Mouse (Mus musculus) liver, embryonic 15.5 days (tissue): ENCODE measurements around the gene Ttc26. TPM values are rescaled to one million over a fixed set of nuclear protein-coding genes. Genes with fewer than 3 reads are reported as not detected.

Experiments used
- ATAC-seq: fragments of 200-750 bp; cut with Nextera tagmentation; 2 replicates; pipeline ENCODE4 v1.8.0; 2017; ENCODE audit warnings: moderate number of reproducible peaks, mild to moderate bottlenecking, moderate library complexity; ENCODE audit not compliant: insufficient read depth
- H3K27ac ChIP-seq: fragments of 300-500 bp; sonication (generic); replicated peaks from 2 replicates; pipeline ENCODE4 v1.5.1; 2015; ENCODE audit warnings: mild to moderate bottlenecking, inconsistent platforms
- H3K27me3 ChIP-seq: fragments of 300-500 bp; sonication (generic); 2 replicates; pipeline ENCODE4 v1.6.1; 2015; ENCODE audit warnings: mild to moderate bottlenecking, inconsistent platforms
- H3K36me3 ChIP-seq: fragments of 300-500 bp; sonication (generic); replicated peaks from 2 replicates; pipeline ENCODE4 v1.6.1; 2015; ENCODE audit warnings: moderate library complexity, mild to moderate bottlenecking, inconsistent platforms
- H3K4me1 ChIP-seq: fragments of 300-500 bp; sonication (generic); replicated peaks from 2 replicates; pipeline ENCODE4 v1.6.1; 2015; ENCODE audit warnings: inconsistent platforms
- H3K4me2 ChIP-seq: fragments of 300-500 bp; sonication (generic); 2 replicates; pipeline ENCODE4 v1.6.1; 2015; ENCODE audit warnings: moderate library complexity, mild to moderate bottlenecking, inconsistent platforms
- H3K4me3 ChIP-seq: fragments of 300-500 bp; sonication (generic); replicated peaks from 2 replicates; pipeline ENCODE4 v1.5.1; 2015; ENCODE audit warnings: mild to moderate bottlenecking, inconsistent platforms
- H3K9ac ChIP-seq: fragments of 300-500 bp; sonication (generic); 2 replicates; pipeline ENCODE4 v1.6.1; 2015; ENCODE audit warnings: moderate library complexity, mild to moderate bottlenecking, inconsistent platforms
- H3K9me3 ChIP-seq: fragments of 300-500 bp; sonication (generic); replicated peaks from 2 replicates; pipeline ENCODE4 v1.6.1; 2016; ENCODE audit warnings: inconsistent platforms
- WGBS: fragments of 180-500 bp; shearing (Covaris S2); methylation state at CpG from one replicate; pipeline ENCODE4 v1.1.7; 2015; ENCODE audit warnings: mixed read lengths; ENCODE audit not compliant: insufficient replicate concordance; 5-methylcytosine and 5-hydroxymethylcytosine counted together
- polyA plus RNA-seq: library from polyadenylated mRNA; unstranded; fragments of >200 nt; fragmentation: Nextera tagmentation; extraction: Ambion mirVana; gene quantifications from 2 replicates; pipeline ENCODE4 v1.2.1, GENCODE M21; 2015

The Ttc26 gene
- polyA plus RNA-seq, 1 experiment from 2014 or later = 0.30 TPM

DNA sequence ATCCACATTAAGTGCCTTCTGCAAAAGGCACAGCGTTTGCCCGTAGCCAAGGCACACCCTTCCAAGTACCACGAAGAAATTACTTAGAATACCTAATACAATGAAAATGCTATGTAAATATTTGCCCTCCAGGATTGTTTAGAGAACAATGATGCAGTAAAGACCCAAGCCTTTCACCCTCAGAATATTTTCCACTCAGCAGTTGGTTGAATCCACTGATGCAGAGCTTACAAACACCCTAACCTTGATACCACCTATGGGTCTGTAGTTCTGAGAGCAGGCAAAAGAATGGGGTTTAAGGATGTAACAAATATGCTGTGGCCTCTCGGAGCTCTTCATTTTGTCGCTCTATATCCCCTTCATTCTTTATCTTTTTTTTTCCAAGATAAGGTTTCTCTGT, 33.4 kb upstream of the Ttc26 start:
- Histone ChIP-seq H3K9me3 (no peaks in the 10 kb centered on the region), H3K4me1 (peaks cover 88% of the 10 kb centered on the region), H3K36me3 (peaks cover 63% of the 10 kb centered on the region), H3K4me3 (0 out of 2 replicates have a peak overlapping the region, but pooled peaks have one; percentile 14), H3K27ac (peak overlapping the region; percentile 42), H3K4me2 (peak overlapping the region; percentile 23), H3K27me3 (no peaks in the 10 kb centered on the region), H3K9ac (no peak overlapping the region)
- WGBS = 48% methylated on average over 5 of the region's 5 CpGs
- ATAC-seq = no peak

DNA sequence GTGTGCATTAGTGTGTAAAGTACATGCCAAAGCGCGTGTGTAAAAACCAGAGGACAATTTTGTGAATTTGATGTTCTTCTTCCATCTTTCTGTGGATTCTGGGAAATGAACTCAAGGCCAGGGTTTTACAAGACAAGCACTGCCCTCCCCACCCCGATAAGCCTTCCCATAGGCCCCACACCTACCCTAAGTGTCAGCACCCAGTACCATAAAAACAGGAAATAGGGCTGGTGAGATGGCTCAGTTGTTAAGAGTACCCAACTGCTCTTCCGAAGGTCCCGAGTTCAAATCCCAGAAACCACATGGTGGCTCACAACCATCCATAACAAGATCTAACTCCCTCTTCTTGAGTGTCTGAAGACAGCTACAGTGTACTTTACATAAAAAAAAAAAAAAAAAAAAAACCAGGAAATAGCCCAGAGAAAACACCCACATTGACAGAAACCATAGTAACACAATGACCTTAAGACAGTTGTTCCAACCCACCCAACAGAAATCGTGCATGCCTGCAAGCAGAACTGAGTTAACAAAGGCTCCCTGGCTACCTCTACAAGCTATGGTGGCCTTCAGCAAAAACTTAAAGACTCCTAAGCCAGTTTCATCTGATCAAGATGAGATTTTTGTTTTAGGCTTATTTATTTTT, 32.3 kb upstream of the Ttc26 start:
- no peak overlapping the region for H3K4me3 ChIP-seq
- H3K27me3 ChIP-seq = no peaks in the 10 kb centered on the region
- no peak for ATAC-seq
- peak overlapping the region; percentile 47 for H3K4me2 ChIP-seq
- no peak overlapping the region for H3K9ac ChIP-seq
- H3K9me3 ChIP-seq = no peaks in the 10 kb centered on the region
- H3K4me1 ChIP-seq = peaks cover 77% of the 10 kb centered on the region
- H3K36me3 ChIP-seq = peaks cover 63% of the 10 kb centered on the region
- H3K27ac ChIP-seq = peak overlapping the region; percentile 53
- 71% methylated on average over 6 of the region's 6 CpGs for WGBS

DNA sequence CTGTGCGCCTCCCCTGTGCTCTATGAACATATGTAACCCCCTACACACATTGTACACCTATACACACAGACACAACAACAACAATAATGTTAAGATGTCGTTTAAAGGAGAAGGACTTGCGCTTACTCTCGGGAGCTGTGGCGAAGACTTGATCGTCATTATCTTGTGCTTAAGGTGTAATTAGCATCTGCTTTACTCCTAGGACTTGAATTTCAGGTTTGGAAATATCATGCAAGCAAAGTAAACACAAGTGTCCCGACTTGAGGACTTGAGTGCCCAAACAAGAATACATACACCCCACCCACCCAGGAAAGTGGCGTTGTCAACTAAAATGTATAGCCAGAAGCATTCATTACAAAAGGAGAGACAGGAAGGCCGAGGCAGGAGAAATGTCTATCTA, 31.5 kb upstream of the Ttc26 start:
- no peak for ATAC-seq
- H3K4me1 ChIP-seq = peaks cover 71% of the 10 kb centered on the region
- peak overlapping the region; percentile 47 for H3K4me2 ChIP-seq

DNA sequence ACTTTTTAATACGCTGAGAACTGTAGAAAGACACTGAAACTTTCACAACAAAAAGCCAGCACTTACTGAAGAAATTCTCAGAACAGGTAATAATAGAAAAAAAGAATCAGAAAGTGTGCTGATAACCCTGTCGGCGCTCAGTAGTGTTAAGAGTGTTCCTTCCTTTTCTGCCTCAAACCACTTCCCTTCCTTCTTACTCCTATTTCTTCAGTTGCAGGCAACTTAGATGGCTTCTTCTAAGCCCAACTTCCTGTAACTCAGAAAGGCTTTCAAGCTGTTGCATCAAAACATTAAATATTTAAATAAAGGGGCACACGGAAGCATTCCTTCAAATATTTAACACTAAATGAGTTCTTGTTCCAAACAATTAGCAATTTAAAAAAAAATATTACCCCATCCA, 29.3 kb upstream of the Ttc26 start:
- H3K27ac ChIP-seq = peak overlapping the region; percentile 100
- H3K9me3 ChIP-seq = no peaks in the 10 kb centered on the region
- peak overlapping the region; percentile 76 for H3K4me2 ChIP-seq
- no peak for ATAC-seq
- H3K9ac ChIP-seq = peak overlapping the region; percentile 95
- WGBS = 14% methylated on average over 4 of the region's 4 CpGs
- H3K36me3 ChIP-seq = peaks cover 47% of the 10 kb centered on the region
- H3K4me3 ChIP-seq = peak overlapping the region; percentile 85
- peaks cover 72% of the 10 kb centered on the region for H3K4me1 ChIP-seq
- no peaks in the 10 kb centered on the region for H3K27me3 ChIP-seq

More for the DNA sequence above, 31.5 kb upstream of the Ttc26 start:
- Histone ChIP-seq H3K9me3 (no peaks in the 10 kb centered on the region), H3K9ac (no peak overlapping the region), H3K4me3 (peak overlapping the region; percentile 25), H3K27me3 (no peaks in the 10 kb centered on the region), H3K27ac (peak overlapping the region; percentile 53), H3K36me3 (peaks cover 57% of the 10 kb centered on the region)
- WGBS = 72% methylated on average over 9 of the region's 9 CpGs

DNA sequence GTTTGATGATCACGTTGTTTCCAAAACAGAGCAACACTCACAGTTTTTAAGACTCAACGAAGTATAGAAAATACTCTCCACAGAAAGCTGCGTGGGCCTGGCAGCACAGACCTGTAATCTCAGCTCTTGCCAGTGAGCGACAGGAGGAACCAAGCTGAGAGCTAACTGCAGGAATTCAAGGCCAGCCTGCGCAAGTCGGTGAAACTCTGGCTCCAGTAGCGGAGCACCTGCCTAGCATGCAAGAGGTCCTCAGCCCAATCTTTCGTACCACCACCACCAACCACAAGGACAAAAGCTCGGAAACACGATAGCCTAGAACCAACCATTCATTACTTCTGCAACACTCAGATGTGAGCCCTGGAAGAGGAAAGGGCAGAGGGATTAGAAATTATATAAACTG, 28.8 kb upstream of the Ttc26 start:
- peak overlapping the region; percentile 76 for H3K4me2 ChIP-seq
- 3% methylated on average over 10 of the region's 10 CpGs for WGBS
- H3K27ac ChIP-seq = peak overlapping the region; percentile 100
- no peak for ATAC-seq
- no peaks in the 10 kb centered on the region for H3K27me3 ChIP-seq
- peak overlapping the region; percentile 95 for H3K9ac ChIP-seq
- H3K36me3 ChIP-seq = peaks cover 43% of the 10 kb centered on the region
- H3K4me3 ChIP-seq = peak overlapping the region; percentile 85
- H3K9me3 ChIP-seq = no peaks in the 10 kb centered on the region
- H3K4me1 ChIP-seq = peaks cover 70% of the 10 kb centered on the region

DNA sequence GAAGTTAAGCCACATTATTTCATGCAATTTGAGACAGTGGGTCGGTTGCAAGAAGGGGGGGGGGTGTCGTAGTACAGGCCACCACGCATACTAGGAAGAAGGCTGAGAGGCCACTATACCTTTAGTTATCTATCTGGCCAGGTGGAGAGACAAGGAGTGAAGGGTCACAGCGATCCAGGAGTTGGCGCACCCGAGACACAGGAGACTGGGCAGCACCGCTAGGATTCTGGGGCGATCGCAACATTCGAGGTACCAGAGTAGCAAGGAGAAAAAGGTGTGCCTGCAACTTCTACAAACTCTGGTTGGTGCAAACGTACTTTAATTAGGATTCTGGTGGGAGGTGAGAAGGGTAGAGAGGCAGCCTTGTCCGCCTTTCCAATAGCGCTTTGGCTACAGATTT, 28.1 kb upstream of the Ttc26 start:
- H3K4me2 ChIP-seq = peak overlapping the region; percentile 76
- no peaks in the 10 kb centered on the region for H3K9me3 ChIP-seq
- 5% methylated on average over 13 of the region's 13 CpGs for WGBS
- peaks cover 69% of the 10 kb centered on the region for H3K4me1 ChIP-seq
- peaks cover 37% of the 10 kb centered on the region for H3K36me3 ChIP-seq
- no peak for ATAC-seq
- H3K4me3 ChIP-seq = peak overlapping the region; percentile 85
- H3K27me3 ChIP-seq = no peaks in the 10 kb centered on the region
- H3K9ac ChIP-seq = peak overlapping the region; percentile 95
- H3K27ac ChIP-seq = peak overlapping the region; percentile 100

DNA sequence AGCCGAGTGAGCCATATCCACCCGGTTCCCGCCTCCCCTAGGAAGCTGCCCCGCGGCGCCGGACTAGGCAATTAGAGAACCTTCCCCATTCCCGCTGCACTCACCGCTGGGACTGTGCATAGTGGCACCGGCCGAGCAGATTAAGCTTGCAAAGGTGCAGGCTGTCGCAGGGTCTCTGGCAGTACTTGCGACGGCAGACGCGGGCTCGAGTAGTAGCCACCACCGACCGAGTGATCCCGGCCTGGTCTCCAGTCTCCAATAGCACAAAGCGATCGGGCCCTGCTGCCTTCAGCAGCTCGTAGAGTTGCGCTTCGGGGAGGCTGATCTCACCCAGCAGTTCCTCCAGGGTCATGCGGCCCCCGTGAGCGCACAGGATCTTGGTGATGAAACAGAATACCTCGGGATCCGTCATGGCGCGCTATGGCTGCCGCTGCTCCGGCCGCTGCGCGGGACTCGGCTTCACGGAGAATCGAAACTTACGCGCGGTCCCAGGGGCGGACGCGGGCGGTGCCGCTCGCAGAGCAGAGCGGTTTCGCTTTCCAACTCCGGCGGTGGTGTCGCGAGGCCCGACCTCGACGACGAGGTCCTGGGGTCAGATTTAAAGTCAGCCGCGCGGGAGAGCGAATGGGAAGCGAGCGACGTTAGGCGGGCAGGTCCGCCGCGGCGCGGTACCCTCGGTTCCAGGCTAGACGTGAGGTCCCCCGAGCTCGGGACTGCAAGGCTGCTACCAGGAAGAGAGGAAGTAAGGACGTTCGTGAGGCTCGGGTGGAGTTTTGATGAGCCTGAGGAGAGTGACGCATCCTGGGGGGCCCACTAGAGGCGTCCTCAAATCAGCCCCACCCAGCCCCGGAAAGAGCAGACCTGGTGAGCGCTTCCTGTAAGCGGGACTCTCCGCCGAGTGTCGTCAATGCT, 27.2 kb upstream of the Ttc26 start, which contains the start of gene Zc3hav1:
Gene Zc3hav1 (minus strand): TSS at position 793 of the 912 bp plus-strand sequence.
- H3K27ac ChIP-seq = peak within 1 kb of the TSS; percentile 100
- ATAC-seq = peak; percentile 96
- WGBS = under 1% methylated on average over 87 of the region's 87 CpGs
- peak within 1 kb of the TSS; percentile 85 for H3K4me3 ChIP-seq
- H3K36me3 ChIP-seq = peaks cover 30% of the 10 kb centered on the region
- H3K9ac ChIP-seq = peak within 1 kb of the TSS; percentile 95
- peaks cover 68% of the 10 kb centered on the region for H3K4me1 ChIP-seq
- no peaks in the 10 kb centered on the region for H3K27me3 ChIP-seq
- no peaks in the 10 kb centered on the region for H3K9me3 ChIP-seq
- peak within 1 kb of the TSS; percentile 76 for H3K4me2 ChIP-seq

DNA sequence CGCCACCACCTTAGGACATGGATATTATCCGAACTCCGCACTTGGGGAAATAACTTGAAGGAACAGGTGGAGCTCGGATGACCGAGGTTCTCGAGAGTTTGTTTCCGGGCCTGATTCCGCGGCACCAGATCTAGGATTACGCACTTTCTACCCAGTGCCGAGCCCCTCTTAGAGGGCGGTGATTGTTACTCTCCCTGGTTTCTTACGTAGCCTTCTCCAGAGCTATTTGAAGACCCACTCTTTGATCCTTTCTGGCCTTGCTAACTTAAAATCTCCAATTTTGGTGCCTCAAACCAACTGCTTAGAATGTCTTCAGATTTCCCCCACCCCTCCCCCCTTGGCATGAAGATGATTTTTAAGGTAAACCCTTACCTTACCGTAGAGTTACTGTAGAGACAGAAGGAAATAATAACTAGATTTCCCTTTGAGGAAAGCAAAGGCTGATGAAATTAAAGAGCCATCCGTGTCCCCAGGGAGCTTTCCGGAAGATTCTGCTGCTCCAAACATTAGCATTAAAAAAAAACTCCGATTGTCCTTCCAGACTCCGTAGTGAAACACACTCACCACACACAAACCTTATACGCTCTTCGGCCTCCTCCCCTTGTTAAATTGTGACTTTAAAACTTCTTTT, 26.4 kb upstream of the Ttc26 start:
- Histone ChIP-seq H3K4me1 (peaks cover 63% of the 10 kb centered on the region), H3K4me2 (peak overlapping the region; percentile 76), H3K36me3 (peaks cover 23% of the 10 kb centered on the region), H3K9ac (peak overlapping the region; percentile 95), H3K9me3 (no peaks in the 10 kb centered on the region), H3K4me3 (peak overlapping the region; percentile 85), H3K27me3 (no peaks in the 10 kb centered on the region), H3K27ac (peak overlapping the region; percentile 100)
- peak; percentile 53 for ATAC-seq
- WGBS = 4% methylated on average over 20 of the region's 20 CpGs

DNA sequence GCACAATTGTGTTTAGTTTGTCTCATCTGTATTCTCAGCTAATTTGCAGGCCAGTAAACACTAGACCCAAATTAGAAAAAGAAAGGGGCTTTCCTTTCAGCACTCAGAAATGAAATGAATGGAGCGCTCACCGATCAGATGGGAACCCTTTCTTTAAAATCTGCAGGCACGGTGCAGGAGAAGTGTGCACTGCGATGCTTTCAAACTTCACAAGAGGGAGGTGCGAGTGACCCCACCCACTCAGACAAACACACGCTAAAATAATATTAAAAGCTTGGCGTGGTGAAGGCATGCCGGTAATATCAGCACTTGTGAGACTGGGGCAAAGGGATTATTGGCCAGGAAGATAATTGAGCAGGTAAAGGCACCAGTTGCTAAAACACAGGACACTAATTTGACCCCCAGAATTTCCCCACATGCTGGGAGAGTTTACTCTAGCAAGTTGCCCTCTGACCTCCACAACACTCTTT, 25.9 kb upstream of the Ttc26 start:
- Histone ChIP-seq H3K36me3 (peaks cover 18% of the 10 kb centered on the region), H3K27me3 (no peaks in the 10 kb centered on the region), H3K4me1 (peaks cover 63% of the 10 kb centered on the region), H3K4me3 (peak overlapping the region; percentile 85), H3K27ac (peak overlapping the region; percentile 100), H3K9ac (peak overlapping the region; percentile 95), H3K9me3 (no peaks in the 10 kb centered on the region), H3K4me2 (peak overlapping the region; percentile 76)
- 11% methylated on average over 8 of the region's 8 CpGs for WGBS
- ATAC-seq = no peak

DNA sequence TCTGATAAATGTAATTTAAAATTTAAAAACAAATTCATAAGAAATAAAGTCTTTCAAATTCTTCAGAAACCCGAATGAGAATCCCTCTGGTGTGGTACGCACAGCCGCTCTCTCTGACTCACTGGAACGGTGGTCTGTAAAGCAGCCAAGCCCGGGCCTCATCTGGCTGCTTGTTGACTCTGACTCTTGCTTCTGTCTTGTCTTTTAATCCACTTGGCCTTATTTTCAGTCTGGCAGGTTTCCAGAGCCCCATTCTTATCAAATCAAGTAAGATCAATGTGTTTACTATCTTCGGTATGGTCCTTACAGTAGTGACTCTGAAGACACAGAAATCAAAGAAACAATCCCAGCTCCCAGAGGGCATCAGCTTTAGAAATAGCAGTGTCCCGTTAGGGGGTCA, 25.4 kb upstream of the Ttc26 start:
- peak overlapping the region; percentile 76 for H3K4me2 ChIP-seq
- H3K27ac ChIP-seq = peak overlapping the region; percentile 100
- no peaks in the 10 kb centered on the region for H3K9me3 ChIP-seq
- 37% methylated on average over 7 of the region's 7 CpGs for WGBS
- H3K27me3 ChIP-seq = no peaks in the 10 kb centered on the region
- H3K4me3 ChIP-seq = 0 out of 2 replicates have a peak overlapping the region, but pooled peaks have one; percentile 85
- H3K9ac ChIP-seq = no peak overlapping the region
- peaks cover 63% of the 10 kb centered on the region for H3K4me1 ChIP-seq
- H3K36me3 ChIP-seq = peaks cover 13% of the 10 kb centered on the region
- ATAC-seq = no peak
